Mouse (Mus musculus) neural tube, embryonic 14.5 days (tissue): ENCODE results near the gene Jmjd8. TPM values are rescaled to one million over a fixed set of nuclear protein-coding genes. Genes with fewer than 3 reads are reported as not detected.
A peak's percentile ranks its signal among the peaks of the same experiment; 100 is the strongest.
"Not testable (repeated sequence)": the region's sequence is repeated elsewhere in the genome, so short reads cannot be mapped to it uniquely, and the experiment has no call there.

Experiments used
- ATAC-seq: fragments of 200-750 bp; cut with Nextera tagmentation; 2 replicates; pipeline ENCODE4 v1.8.0; 2017; ENCODE audit warnings: low read depth, mild to moderate bottlenecking, moderate TSS enrichment, moderate library complexity
- H3K27ac ChIP-seq: fragments of 300-500 bp; sonication (generic); 2 replicates; pipeline ENCODE4 v1.5.1; 2014; ENCODE audit warnings: low read depth, mild to moderate bottlenecking, control low read depth, low read length, moderate library complexity, mixed read lengths
- H3K27me3 ChIP-seq: fragments of 300-500 bp; sonication (generic); 2 replicates; pipeline ENCODE4 v1.6.1; 2014; ENCODE audit warnings: low read length; ENCODE audit not compliant: control insufficient read depth, insufficient read depth
- H3K36me3 ChIP-seq: fragments of 300-500 bp; sonication (generic); 2 replicates; pipeline ENCODE4 v1.6.1; 2014; ENCODE audit warnings: low read length, mixed read lengths; ENCODE audit not compliant: control insufficient read depth, insufficient read depth
- H3K4me1 ChIP-seq: fragments of 300-500 bp; sonication (generic); 2 replicates; pipeline ENCODE4 v1.6.1; 2014; ENCODE audit warnings: low read length; ENCODE audit not compliant: control insufficient read depth, insufficient read depth
- H3K4me2 ChIP-seq: fragments of 300-500 bp; sonication (generic); 2 replicates; pipeline ENCODE4 v1.6.1; 2014; ENCODE audit warnings: mild to moderate bottlenecking, low read depth, low read length, control low read depth
- H3K4me3 ChIP-seq: fragments of 300-500 bp; sonication (generic); 2 replicates; pipeline ENCODE4 v1.5.1; 2014; ENCODE audit warnings: low read depth, low read length, control low read depth, mixed read lengths
- H3K9ac ChIP-seq: fragments of 300-500 bp; sonication (generic); replicated peaks from 2 replicates; pipeline ENCODE4 v1.6.1; 2014; ENCODE audit warnings: low read depth, mild to moderate bottlenecking, control low read depth, low read length, mixed read lengths
- H3K9me3 ChIP-seq: fragments of 300-500 bp; sonication (generic); 2 replicates; pipeline ENCODE4 v1.6.1; 2016; ENCODE audit warnings: low read length; ENCODE audit not compliant: control insufficient read depth
- WGBS: fragments of 180-500 bp; shearing (Covaris S2); extraction: QIAGEN DNeasy Blood & Tissue Kit; methylation state at CpG from one replicate; pipeline ENCODE4 v1.1.7; 2014; 5-methylcytosine and 5-hydroxymethylcytosine counted together
- polyA plus RNA-seq: library from polyadenylated mRNA; unstranded; fragments of >200 nt; fragmentation: Nextera tagmentation; extraction: Ambion mirVana; gene quantifications from 2 replicates; pipeline ENCODE4 v1.2.1, GENCODE M21; 2014

The Jmjd8 gene
- polyA plus RNA-seq, 1 experiment from 2014 or later = 36.7 TPM

DNA sequence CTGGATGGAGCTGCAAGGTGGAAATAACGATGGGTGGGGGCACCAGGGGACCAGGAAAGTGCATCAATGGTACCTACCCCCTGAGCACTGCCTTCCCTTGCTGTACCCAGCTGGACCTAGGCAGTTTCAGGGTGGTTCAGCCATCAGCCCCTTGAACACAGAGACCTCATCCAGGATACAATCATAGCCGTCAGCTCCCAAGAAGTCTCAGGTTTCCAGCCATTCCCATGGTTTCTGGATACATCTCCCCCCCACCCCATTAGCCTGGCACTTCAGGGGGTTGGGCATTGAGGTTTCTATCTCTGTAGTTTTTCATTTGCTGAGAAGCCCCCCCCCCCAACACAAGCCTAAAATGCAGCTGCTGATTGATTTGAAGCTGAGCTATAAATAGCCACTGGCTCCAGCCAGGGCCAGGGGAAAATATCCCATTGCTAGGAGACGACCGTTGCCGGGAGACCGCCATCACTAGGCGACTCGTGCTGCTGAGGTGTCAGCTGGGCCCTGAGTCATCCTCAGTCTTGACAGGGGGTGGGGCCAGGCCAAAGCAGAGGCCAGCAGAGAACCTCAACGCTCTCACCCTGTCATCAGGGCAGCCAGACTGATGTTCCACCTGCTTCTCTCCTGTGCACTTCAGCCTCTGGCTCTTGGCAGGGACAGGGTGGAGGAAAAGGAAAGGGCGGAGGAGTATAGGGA lies 25.7 kb upstream of the Jmjd8 start:
- Histone ChIP-seq H3K4me3 (no peak overlapping the region), H3K4me1 (peaks cover 13% of the 10 kb centered on the region), H3K4me2 (peak overlapping the region; percentile 19; the same call in 1 of the 2 replicates), H3K27me3 (no peaks in the 10 kb centered on the region), H3K9ac (peak overlapping the region; percentile 1; the same call in 1 of the 2 replicates), H3K27ac (peak overlapping the region; percentile 73), H3K36me3 (no peaks in the 10 kb centered on the region), H3K9me3 (no peaks in the 10 kb centered on the region)
- peak; percentile 89 for ATAC-seq
- WGBS = 9% methylated on average over 10 of the region's 10 CpGs

GRCm38 (mm10) chr17:25806507-25806906 lies 22.2 kb upstream of the Jmjd8 start:
- Histone ChIP-seq H3K4me3 (no peak overlapping the region), H3K27ac (no peak overlapping the region), H3K36me3 (no peaks in the 10 kb centered on the region), H3K4me2 (no peak overlapping the region), H3K9ac (no peak overlapping the region), H3K9me3 (no peaks in the 10 kb centered on the region), H3K4me1 (peaks cover 28% of the 10 kb centered on the region), H3K27me3 (no peaks in the 10 kb centered on the region)
- no peak for ATAC-seq
- 76% methylated on average over 4 of the region's 4 CpGs for WGBS

DNA sequence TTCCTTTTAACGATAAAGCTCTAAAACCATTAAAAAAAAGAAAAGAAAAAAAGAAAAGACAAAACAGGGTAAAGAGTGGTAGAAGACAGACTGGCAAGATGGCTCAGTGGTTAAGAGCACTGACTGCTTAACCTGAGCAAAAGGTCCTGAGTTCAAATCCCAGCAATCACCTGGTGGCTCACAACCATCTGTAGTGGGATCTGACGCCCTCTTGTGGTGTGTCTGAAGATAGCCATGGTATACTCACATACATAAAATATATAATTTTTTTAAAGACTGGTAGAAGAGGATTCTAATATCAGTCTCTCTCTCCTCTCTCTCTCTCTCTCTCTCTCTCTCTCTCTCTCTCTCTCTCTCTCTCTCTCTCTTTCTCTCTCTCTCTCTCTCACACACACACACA lies 21.2 kb upstream of the Jmjd8 start:
- H3K36me3 ChIP-seq = not testable (repeated sequence)

DNA sequence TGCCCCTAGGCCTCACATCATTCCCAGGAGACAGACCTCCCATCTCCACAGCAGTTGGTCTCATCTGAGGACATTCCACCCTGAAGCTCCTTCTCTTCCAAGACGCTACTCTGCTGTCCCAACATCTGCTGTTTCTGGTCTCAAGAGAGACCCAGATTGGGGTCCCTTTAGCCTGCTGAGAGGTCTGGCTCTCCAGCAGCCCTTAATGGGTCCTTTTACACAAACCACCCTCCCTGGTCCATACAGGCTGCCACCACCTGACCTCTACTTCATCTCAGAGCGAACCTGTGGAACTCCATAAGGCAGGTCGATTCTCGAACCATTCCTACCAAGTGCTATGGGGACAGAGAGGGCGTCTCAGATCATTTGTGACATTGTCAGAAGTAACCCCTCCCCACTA lies 20.6 kb upstream of the Jmjd8 start:
- ATAC-seq = no peak
- WGBS = 38% methylated on average over 5 of the region's 5 CpGs
- H3K27me3 ChIP-seq = no peaks in the 10 kb centered on the region
- H3K4me1 ChIP-seq = peaks cover 26% of the 10 kb centered on the region
- no peaks in the 10 kb centered on the region for H3K36me3 ChIP-seq
- H3K27ac ChIP-seq = peak overlapping the region; percentile 97
- no peaks in the 10 kb centered on the region for H3K9me3 ChIP-seq
- H3K9ac ChIP-seq = peak overlapping the region; percentile 94
- H3K4me3 ChIP-seq = peak overlapping the region; percentile 90; the same call in 1 of the 2 replicates
- H3K4me2 ChIP-seq = peak overlapping the region; percentile 99

More for the DNA sequence above, 21.2 kb upstream of the Jmjd8 start:
- not testable (repeated sequence) for ATAC-seq, H3K4me2 ChIP-seq, H3K9ac ChIP-seq, H3K9me3 ChIP-seq, H3K27me3 ChIP-seq, H3K27ac ChIP-seq, H3K4me3 ChIP-seq
- H3K4me1 ChIP-seq = peaks cover 25% of the 10 kb centered on the region
- 55% methylated on average over 2 of the region's 2 CpGs for WGBS

- H3K4me1 ChIP-seq = peaks cover 24% of the 10 kb centered on the region
- H3K9me3 ChIP-seq = no peaks in the 10 kb centered on the region
- peak within 1 kb of the TSS; percentile 90 for H3K4me3 ChIP-seq
- H3K27me3 ChIP-seq = no peaks in the 10 kb centered on the region
- H3K9ac ChIP-seq = peak within 1 kb of the TSS; percentile 94
- peak; percentile 89 for ATAC-seq
- H3K27ac ChIP-seq = peak within 1 kb of the TSS; percentile 97
- under 1% methylated on average over 67 of the region's 100 CpGs for WGBS
- H3K36me3 ChIP-seq = no peaks in the 10 kb centered on the region
- H3K4me2 ChIP-seq = peak within 1 kb of the TSS; percentile 99
These were observed 19.7 kb upstream of the Jmjd8 start, which contains the start of gene Fbxl16 for GRCm38 (mm10) chr17:25808789-25809605. TSS of gene Fbxl16 (plus strand) at chr17:25809085.

- peak overlapping the region; percentile 97 for H3K27ac ChIP-seq
- no peaks in the 10 kb centered on the region for H3K36me3 ChIP-seq
- H3K4me2 ChIP-seq = peak overlapping the region; percentile 99
- ATAC-seq = peak; percentile 47; the same call in 1 of the 2 replicates
- peak overlapping the region; percentile 90 for H3K4me3 ChIP-seq
- H3K4me1 ChIP-seq = peaks cover 24% of the 10 kb centered on the region
- no peaks in the 10 kb centered on the region for H3K9me3 ChIP-seq
- peak overlapping the region; percentile 94 for H3K9ac ChIP-seq
- 5% methylated on average over 23 of the region's 25 CpGs for WGBS
- no peaks in the 10 kb centered on the region for H3K27me3 ChIP-seq
These were observed 18.9 kb upstream of the Jmjd8 start for GRCm38 (mm10) chr17:25809606-25810340.

DNA sequence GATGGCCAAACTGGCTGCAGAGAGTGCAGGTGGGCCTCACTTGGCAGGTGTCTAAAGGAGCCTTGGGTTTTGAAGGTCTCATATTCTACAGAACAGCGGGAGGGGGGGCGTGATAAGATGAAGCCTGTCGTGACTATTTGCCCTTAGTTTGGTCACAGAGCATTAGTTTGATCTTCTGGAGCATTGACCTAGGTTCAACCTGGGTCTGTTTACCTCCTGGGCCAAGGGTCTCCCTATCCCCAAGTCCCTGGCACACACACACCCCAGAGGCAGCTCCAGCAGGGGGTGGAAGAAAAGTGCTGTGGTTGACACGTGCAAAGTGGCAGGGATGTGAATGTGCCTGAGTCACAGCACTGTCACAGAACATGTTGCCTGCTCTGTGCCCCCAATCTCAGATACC lies 17.8 kb upstream of the Jmjd8 start:
- 70% methylated on average over 4 of the region's 4 CpGs for WGBS
- no peaks in the 10 kb centered on the region for H3K9me3 ChIP-seq
- peaks cover 24% of the 10 kb centered on the region for H3K4me1 ChIP-seq
- H3K4me2 ChIP-seq = peak overlapping the region; percentile 99; the same call in 1 of the 2 replicates
- no peak for ATAC-seq
- no peak overlapping the region for H3K9ac ChIP-seq
- no peak overlapping the region for H3K4me3 ChIP-seq
- no peak overlapping the region for H3K27ac ChIP-seq
- H3K36me3 ChIP-seq = no peaks in the 10 kb centered on the region
- no peaks in the 10 kb centered on the region for H3K27me3 ChIP-seq

DNA sequence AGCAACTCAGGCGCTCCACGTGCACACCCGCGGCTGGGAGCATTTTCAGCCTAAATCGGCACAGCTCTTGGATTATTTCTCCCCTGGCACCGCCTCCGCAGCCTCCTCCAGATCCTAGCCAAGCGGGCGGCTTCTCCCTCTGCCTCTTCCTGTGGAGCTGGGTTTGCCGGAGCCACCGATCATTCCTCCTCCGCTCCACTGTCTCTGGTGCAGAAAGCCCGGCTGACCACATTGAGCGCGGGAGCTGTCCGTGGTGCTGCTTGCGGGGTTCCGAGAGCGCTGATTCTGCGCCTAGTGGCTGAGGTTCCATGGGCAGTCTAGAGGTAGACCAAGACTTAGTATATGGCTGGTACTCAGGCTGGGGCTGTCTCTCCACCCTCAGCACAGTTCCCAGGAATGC lies 15.2 kb upstream of the Jmjd8 start:
- ATAC-seq = no peak; the same call in 1 of the 2 replicates
- Histone ChIP-seq H3K4me1 (peaks cover 24% of the 10 kb centered on the region), H3K9me3 (no peaks in the 10 kb centered on the region), H3K4me2 (peak overlapping the region; percentile 34), H3K36me3 (peaks cover 15% of the 10 kb centered on the region), H3K27me3 (peaks cover 8% of the 10 kb centered on the region; the same call in 1 of the 2 replicates), H3K27ac (0 out of 2 replicates have a peak overlapping the region, but pooled peaks have one; percentile 2), H3K9ac (no peak overlapping the region; the same call in 1 of the 2 replicates), H3K4me3 (peak overlapping the region; percentile 11; the same call in 1 of the 2 replicates)
- 2% methylated on average over 20 of the region's 20 CpGs for WGBS
